Comparison of ENCODE assay signal across 12 mouse cellular contexts in genomic region chr5:132837420-132837819, GRCm38 (mm10).
"Had no signal": no experiment of that assay in that cellular context is flagged by ENCODE, and none has a peak within 500 bp of the region (broad histone marks: within the 10 kb centered on the region; RNA-seq: fewer than 3 reads in every experiment).

No protein-coding gene starts in this region.

- DNase-seq: kidney, adult 18-20 months; kidney, postnatal 25 days; left cerebral cortex, postnatal 4 days; liver; liver, embryonic 13.5 days; liver, postnatal 0 days; lung, postnatal 36 days; thymus, postnatal 4 days had no signal

- H3K4me1 ChIP-seq: liver, embryonic 13.5 days; neural tube, embryonic 12.5 days had no signal

- H3K4me2 ChIP-seq: liver, embryonic 13.5 days; neural tube, embryonic 12.5 days had no signal

- H3K27me3 ChIP-seq: liver, embryonic 13.5 days; neural tube, embryonic 12.5 days had no signal

- H3K4me3 ChIP-seq: liver, embryonic 13.5 days; neural tube, embryonic 12.5 days had no signal

- ATAC-seq: hindbrain, postnatal 0 days; liver, postnatal 0 days; lung, postnatal 0 days had no signal

- H3K9ac ChIP-seq: liver, embryonic 13.5 days; liver, postnatal 0 days; neural tube, embryonic 12.5 days had no signal

- H3K27ac ChIP-seq: hindbrain, postnatal 0 days; liver, embryonic 13.5 days; neural tube, embryonic 12.5 days; stomach, postnatal 0 days had no signal

- H3K9me3 ChIP-seq: liver, embryonic 13.5 days; neural tube, embryonic 12.5 days had no signal

- H3K36me3 ChIP-seq: liver, embryonic 13.5 days; neural tube, embryonic 12.5 days had no signal
